Mouse (Mus musculus): Measurements from ENCODE around the gene Smug1. TPM values are rescaled to one million over a fixed set of nuclear protein-coding genes. Genes with fewer than 3 reads are reported as not detected.
A peak's percentile ranks its signal among the peaks of the same experiment; 100 is the strongest.

Gene Smug1
- polyA plus RNA-seq, 1 experiment from 2014 or later: 5.0 TPM

DNA sequence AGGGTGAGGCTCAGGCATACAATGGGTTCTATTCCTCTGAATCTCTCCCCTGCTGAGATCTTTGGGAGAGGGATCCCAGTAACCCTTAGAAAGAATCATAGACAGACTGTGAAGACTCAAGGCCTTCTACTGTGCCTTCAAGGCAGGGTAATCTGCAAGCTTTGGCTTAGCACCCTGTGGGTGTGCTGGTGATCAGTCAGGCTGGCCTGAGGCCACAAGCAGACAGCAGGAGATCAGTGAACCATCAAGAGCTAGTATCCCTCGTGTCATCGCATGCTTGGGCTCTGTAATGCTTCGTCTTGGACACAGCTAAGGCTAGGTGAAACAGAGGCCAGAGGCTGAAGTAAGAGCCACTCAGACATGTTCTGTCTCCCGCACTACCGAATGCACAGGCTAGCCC, 6.4 kb upstream of the Smug1 start:
- H3K27ac ChIP-seq: no peak overlapping the region
- ATAC-seq (ENCODE audit: low read depth): no peak
- no peaks in the 10 kb centered on the region for H3K9me3 ChIP-seq (replicated peaks)
- WGBS (ENCODE audit: insufficient replicate concordance): 71% methylated on average over 5 of the region's 5 CpGs
- H3K4me2 ChIP-seq: no peak overlapping the region
- H3K9ac ChIP-seq: no peak overlapping the region
- peaks cover 38% of the 10 kb centered on the region for H3K4me1 ChIP-seq (replicated peaks)
- H3K4me3 ChIP-seq (replicated peaks): no peak overlapping the region
- no peaks in the 10 kb centered on the region for H3K36me3 ChIP-seq
- H3K27me3 ChIP-seq: peaks cover 100% of the 10 kb centered on the region
- DNase-seq: no peak

DNA sequence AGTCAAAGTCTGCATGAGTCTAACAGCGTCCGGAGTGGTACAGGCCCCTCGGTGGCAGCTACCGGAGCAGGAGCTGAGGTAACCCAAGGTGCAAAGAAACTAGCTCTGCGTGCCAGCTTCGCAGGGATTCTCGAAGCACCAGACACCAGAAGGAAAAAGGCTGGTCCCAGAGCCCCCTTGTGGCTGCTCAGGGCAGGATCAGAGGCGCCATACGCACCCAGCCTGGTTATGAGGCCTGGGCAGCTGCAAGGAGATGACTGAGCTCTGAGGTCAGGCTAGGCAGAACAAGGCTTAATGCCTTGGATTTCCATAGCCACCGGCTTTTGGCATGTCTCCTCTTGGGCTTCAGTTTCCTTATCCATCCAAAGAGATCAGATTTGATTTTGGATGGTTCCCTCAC, 5.6 kb upstream of the Smug1 start:
- no peak for ATAC-seq (ENCODE audit: low read depth)
- Histone ChIP-seq H3K27me3 (peaks cover 100% of the 10 kb centered on the region), H3K4me2 (no peak overlapping the region), H3K9me3 (replicated peaks) (no peaks in the 10 kb centered on the region), H3K4me1 (replicated peaks) (peaks cover 35% of the 10 kb centered on the region), H3K9ac (no peak overlapping the region), H3K36me3 (no peaks in the 10 kb centered on the region), H3K27ac (no peak overlapping the region), H3K4me3 (replicated peaks) (no peak overlapping the region)
- no peak for DNase-seq
- 11% methylated on average over 10 of the region's 10 CpGs for WGBS (ENCODE audit: insufficient replicate concordance)

- peaks cover 100% of the 10 kb centered on the region for H3K27me3 ChIP-seq
- H3K9ac ChIP-seq: no peak overlapping the region
- H3K9me3 ChIP-seq (replicated peaks): no peaks in the 10 kb centered on the region
- no peak overlapping the region for H3K4me3 ChIP-seq (replicated peaks)
- H3K4me2 ChIP-seq: no peak overlapping the region
- DNase-seq (no peak), ATAC-seq (ENCODE audit: low read depth) (no peak)
- 18% methylated on average over 8 of the region's 8 CpGs for WGBS (ENCODE audit: insufficient replicate concordance)
- H3K36me3 ChIP-seq: no peaks in the 10 kb centered on the region
- H3K4me1 ChIP-seq (replicated peaks): peaks cover 28% of the 10 kb centered on the region
- H3K27ac ChIP-seq: no peak overlapping the region
Observed at GRCm38 (mm10) chr15:103171276-103171675, 4.4 kb upstream of the Smug1 start.

- peak overlapping the region; percentile 72; the same call in 1 of the 2 replicates for H3K4me2 ChIP-seq
- H3K9ac ChIP-seq: 0 out of 2 replicates have a peak overlapping the region, but pooled peaks have one; percentile 9
- no peaks in the 10 kb centered on the region for H3K36me3 ChIP-seq
- no peak for DNase-seq
- peaks cover 96% of the 10 kb centered on the region for H3K27me3 ChIP-seq
- ATAC-seq (ENCODE audit: low read depth): no peak
- WGBS (ENCODE audit: insufficient replicate concordance): 7% methylated on average over 13 of the region's 16 CpGs
- peaks cover 32% of the 10 kb centered on the region for H3K4me1 ChIP-seq (replicated peaks)
- no peaks in the 10 kb centered on the region for H3K9me3 ChIP-seq (replicated peaks)
- H3K4me3 ChIP-seq (replicated peaks): peak overlapping the region; percentile 60
- no peak overlapping the region for H3K27ac ChIP-seq
Observed at GRCm38 (mm10) chr15:103170316-103170679, 3.4 kb upstream of the Smug1 start.

DNA sequence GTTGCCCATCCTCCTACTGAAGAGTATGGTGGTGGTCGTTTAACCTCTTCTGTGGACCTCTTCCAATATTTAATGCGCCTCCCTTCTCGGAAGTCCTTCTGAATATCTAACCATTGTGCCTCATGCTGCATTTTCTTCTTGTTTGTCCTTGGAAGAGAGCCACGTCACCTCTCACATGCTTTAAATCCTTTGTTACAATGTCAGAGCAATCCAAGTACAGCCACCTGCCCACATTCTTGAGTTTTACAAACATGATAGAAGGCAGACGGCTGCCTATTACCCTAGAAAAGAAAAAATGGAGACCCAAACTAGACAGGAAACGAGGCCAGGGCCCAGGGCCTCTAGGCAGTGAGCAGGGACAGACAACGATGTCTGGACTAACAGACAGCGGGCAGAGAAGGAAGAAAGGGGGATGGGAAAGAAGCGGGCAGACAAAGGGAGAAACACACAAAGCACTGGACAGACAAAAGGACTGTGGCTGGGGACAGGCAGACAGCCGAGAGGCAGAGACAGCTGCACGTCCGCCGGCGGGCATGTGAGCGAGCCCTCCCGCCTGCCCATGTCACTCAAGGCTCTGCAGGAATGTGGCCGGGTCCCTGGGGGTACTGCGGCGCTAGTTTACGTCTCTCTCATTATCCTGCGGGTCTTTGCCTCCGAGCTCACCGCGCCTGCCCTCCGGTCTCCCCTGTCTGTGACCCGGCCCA, 2.9 kb upstream of the Smug1 start:
- Histone ChIP-seq H3K4me1 (replicated peaks) (peaks cover 36% of the 10 kb centered on the region), H3K9ac (peak overlapping the region; percentile 9; the same call in 1 of the 2 replicates), H3K4me2 (peak overlapping the region; percentile 72), H3K9me3 (replicated peaks) (no peaks in the 10 kb centered on the region), H3K27ac (no peak overlapping the region), H3K4me3 (replicated peaks) (peak overlapping the region; percentile 60), H3K27me3 (peaks cover 91% of the 10 kb centered on the region), H3K36me3 (no peaks in the 10 kb centered on the region)
- no peak for ATAC-seq (ENCODE audit: low read depth)
- DNase-seq: no peak
- WGBS (ENCODE audit: insufficient replicate concordance): 7% methylated on average over 26 of the region's 26 CpGs

DNA sequence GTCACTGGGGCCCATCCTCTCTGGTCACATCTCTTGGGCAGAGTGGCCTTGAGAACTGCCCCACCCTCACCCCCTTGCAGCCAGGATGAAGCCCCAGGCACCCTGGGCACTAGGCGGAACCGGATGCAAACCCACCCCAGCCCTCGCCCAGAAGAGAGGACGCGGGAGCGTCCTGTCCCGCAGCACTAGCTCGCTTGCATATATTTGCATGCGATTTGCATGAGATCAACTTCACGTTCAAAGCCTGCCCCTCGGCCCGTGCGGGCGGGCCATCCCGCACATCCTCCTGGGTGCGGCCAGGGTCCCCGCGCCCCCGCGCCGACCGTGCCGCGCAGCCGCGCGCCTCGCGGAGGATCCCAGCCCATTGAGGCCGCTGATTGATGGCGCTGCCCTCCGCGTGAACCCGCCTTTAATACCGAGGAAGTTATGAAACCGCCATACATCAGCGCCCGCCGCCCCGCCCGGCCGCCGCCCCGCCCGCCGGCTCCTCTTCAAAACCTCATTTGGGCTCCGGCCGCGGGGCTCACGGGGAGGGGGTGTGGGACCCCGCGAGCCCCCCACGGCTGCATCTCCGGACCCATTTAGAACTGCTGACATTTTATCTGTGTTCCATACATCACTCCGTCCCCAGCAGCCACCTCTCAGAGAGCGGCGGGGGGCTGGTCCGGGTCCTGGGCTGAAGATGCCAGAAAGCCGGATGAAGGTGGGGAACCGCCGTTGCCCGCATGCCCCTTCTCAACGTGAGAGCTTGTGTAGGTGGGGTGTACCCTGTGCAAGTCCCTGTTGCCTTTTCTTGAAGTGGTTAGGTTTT, 2.1 kb upstream of the Smug1 start:
- no peak for ATAC-seq (ENCODE audit: low read depth)
- Histone ChIP-seq H3K4me2 (peak overlapping the region; percentile 72), H3K9me3 (replicated peaks) (no peaks in the 10 kb centered on the region), H3K4me3 (replicated peaks) (peak overlapping the region; percentile 60), H3K4me1 (replicated peaks) (peaks cover 43% of the 10 kb centered on the region), H3K27ac (no peak overlapping the region), H3K36me3 (no peaks in the 10 kb centered on the region), H3K9ac (peak overlapping the region; percentile 26), H3K27me3 (peaks cover 83% of the 10 kb centered on the region)
- no peak for DNase-seq
- WGBS (ENCODE audit: insufficient replicate concordance): 2% methylated on average over 63 of the region's 63 CpGs

DNA sequence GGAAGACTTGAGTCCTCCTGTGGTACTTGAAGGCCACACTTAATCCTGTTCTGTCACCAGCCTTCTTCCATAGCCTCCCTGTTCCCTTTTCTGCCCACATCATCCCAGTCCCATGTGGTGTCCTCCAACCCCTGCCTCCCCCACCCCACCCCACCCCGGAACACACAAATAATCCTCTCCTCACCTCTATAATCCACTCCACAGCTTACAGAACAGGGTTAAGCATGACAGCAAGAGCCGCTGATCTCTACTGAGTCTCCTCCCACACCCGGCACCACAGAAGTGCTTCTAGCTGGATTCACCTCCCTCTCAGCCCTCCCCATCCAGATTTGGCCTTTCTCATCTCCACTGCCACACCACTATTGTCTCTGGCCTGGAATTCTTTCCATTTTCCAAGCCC, 894 bp upstream of the Smug1 start:
- Histone ChIP-seq H3K9ac (no peak overlapping the region), H3K36me3 (no peaks in the 10 kb centered on the region), H3K4me2 (no peak overlapping the region), H3K4me3 (replicated peaks) (no peak overlapping the region), H3K27ac (no peak overlapping the region), H3K4me1 (replicated peaks) (peaks cover 51% of the 10 kb centered on the region), H3K9me3 (replicated peaks) (no peaks in the 10 kb centered on the region), H3K27me3 (peaks cover 71% of the 10 kb centered on the region)
- 25% methylated on average over 3 of the region's 3 CpGs for WGBS (ENCODE audit: insufficient replicate concordance)
- ATAC-seq (ENCODE audit: low read depth): no peak
- DNase-seq: no peak

DNA sequence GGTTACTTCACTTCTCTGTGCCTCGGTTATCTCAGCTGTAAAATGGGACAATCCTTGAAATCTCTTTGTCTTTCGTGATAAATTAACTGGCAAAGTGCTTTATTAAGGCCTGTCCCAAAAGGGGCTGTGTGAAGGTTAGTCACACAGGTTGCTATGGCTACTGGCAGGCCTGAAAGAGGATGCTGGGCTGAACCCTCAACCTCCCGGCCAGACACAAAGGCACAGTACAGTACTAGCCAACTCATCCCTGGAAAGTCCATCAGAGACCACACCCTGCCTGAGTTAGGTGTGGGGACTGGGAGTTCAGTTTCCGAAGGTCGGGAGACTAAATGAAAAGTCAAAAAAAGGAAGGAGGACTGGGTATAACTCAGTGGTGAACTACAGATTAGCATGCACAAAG, 968 bp downstream of the Smug1 start:
- no peak for DNase-seq
- no peak for ATAC-seq (ENCODE audit: low read depth)

GRCm38 (mm10) chr15:103165379-103165778, 1.5 kb downstream of the Smug1 start:
- 1% methylated on average over 13 of the region's 13 CpGs for WGBS (ENCODE audit: insufficient replicate concordance)
- H3K27ac ChIP-seq: no peak overlapping the region
- no peaks in the 10 kb centered on the region for H3K9me3 ChIP-seq (replicated peaks)
- peak overlapping the region; percentile 39; the same call in 1 of the 2 replicates for H3K4me2 ChIP-seq
- H3K9ac ChIP-seq: no peak overlapping the region
- DNase-seq: peak; percentile 68
- H3K27me3 ChIP-seq: peaks cover 47% of the 10 kb centered on the region
- H3K4me1 ChIP-seq (replicated peaks): peaks cover 57% of the 10 kb centered on the region
- no peak overlapping the region for H3K4me3 ChIP-seq (replicated peaks)
- no peaks in the 10 kb centered on the region for H3K36me3 ChIP-seq
- ATAC-seq (ENCODE audit: low read depth): no peak

More for the DNA sequence above, 968 bp downstream of the Smug1 start:
- Histone ChIP-seq H3K4me3 (replicated peaks) (no peak overlapping the region), H3K27me3 (peaks cover 53% of the 10 kb centered on the region), H3K4me1 (replicated peaks) (peaks cover 59% of the 10 kb centered on the region), H3K36me3 (no peaks in the 10 kb centered on the region), H3K9me3 (replicated peaks) (no peaks in the 10 kb centered on the region), H3K9ac (no peak overlapping the region), H3K4me2 (no peak overlapping the region), H3K27ac (no peak overlapping the region)
- 33% methylated on average over 5 of the region's 5 CpGs for WGBS (ENCODE audit: insufficient replicate concordance)

- no peak overlapping the region for H3K27ac ChIP-seq
- peaks cover 27% of the 10 kb centered on the region for H3K27me3 ChIP-seq
- peak overlapping the region; percentile 73 for H3K4me2 ChIP-seq
- no peaks in the 10 kb centered on the region for H3K9me3 ChIP-seq (replicated peaks)
- DNase-seq: peak; percentile 79
- peak overlapping the region; percentile 71 for H3K4me3 ChIP-seq (replicated peaks)
- H3K4me1 ChIP-seq (replicated peaks): peaks cover 37% of the 10 kb centered on the region
- 8% methylated on average over 25 of the region's 25 CpGs for WGBS (ENCODE audit: insufficient replicate concordance)
- peak overlapping the region; percentile 73 for H3K9ac ChIP-seq
- ATAC-seq (ENCODE audit: low read depth): peak; percentile 84
- H3K36me3 ChIP-seq: no peaks in the 10 kb centered on the region
Observed at GRCm38 (mm10) chr15:103163182-103163919, 3.5 kb downstream of the Smug1 start.

DNA sequence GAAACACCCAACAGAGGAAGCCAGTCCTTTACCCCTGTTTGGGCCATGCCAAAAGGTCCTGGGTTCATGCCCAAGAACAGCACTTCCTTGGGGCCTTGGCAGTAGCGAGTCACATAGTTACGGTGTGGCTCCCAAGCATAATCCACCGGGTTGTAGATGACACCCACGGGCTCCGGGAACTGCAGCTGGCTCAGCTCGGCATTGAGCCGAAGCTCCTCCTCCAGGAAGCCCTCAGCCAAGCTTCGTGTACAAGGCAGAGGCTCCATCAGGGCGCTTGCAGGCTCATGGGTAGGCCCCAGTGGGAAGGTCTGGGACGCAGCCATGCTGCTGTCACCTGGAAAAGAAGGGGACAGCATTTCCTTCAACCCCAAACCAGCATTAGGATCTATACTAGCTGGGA, 9.3 kb downstream of the Smug1 start:
- Histone ChIP-seq H3K4me2 (no peak overlapping the region), H3K36me3 (peaks cover 4% of the 10 kb centered on the region), H3K27me3 (no peaks in the 10 kb centered on the region; the same call in 1 of the 2 replicates), H3K9me3 (replicated peaks) (no peaks in the 10 kb centered on the region), H3K4me3 (replicated peaks) (no peak overlapping the region), H3K4me1 (replicated peaks) (peaks cover 10% of the 10 kb centered on the region), H3K27ac (no peak overlapping the region), H3K9ac (no peak overlapping the region)
- WGBS (ENCODE audit: insufficient replicate concordance): 72% methylated on average over 10 of the region's 10 CpGs
- no peak for DNase-seq
- no peak for ATAC-seq (ENCODE audit: low read depth)
